Mouse (Mus musculus) midbrain, embryonic 13.5 days (tissue): Measurements from ENCODE around the gene Prpf40b. TPM values are rescaled to one million over a fixed set of nuclear protein-coding genes. Genes with fewer than 3 reads are reported as not detected.

Source experiments
- ATAC-seq: fragments of 200-750 bp; cut with Nextera tagmentation; 2 replicates; pipeline ENCODE4 v1.8.0; 2017; ENCODE audit warnings: mild to moderate bottlenecking, moderate TSS enrichment, moderate library complexity
- H3K27ac ChIP-seq: fragments of 300-500 bp; sonication (generic); 2 replicates; pipeline ENCODE4 v1.5.1; 2015; ENCODE audit warnings: inconsistent platforms, mild to moderate bottlenecking, moderate library complexity
- H3K27me3 ChIP-seq: fragments of 300-500 bp; sonication (generic); 2 replicates; pipeline ENCODE4 v1.6.1; 2015; ENCODE audit warnings: mild to moderate bottlenecking, inconsistent platforms
- H3K36me3 ChIP-seq: fragments of 300-500 bp; sonication (generic); 2 replicates; pipeline ENCODE4 v1.6.1; 2015; ENCODE audit warnings: mild to moderate bottlenecking, inconsistent platforms
- H3K4me1 ChIP-seq: fragments of 300-500 bp; sonication (generic); replicated peaks from 2 replicates; pipeline ENCODE4 v1.6.1; 2015; ENCODE audit warnings: inconsistent platforms
- H3K4me2 ChIP-seq: fragments of 300-500 bp; sonication (generic); replicated peaks from 2 replicates; pipeline ENCODE4 v1.6.1; 2015; ENCODE audit warnings: moderate library complexity, mild to moderate bottlenecking, inconsistent platforms
- H3K4me3 ChIP-seq: fragments of 300-500 bp; sonication (generic); replicated peaks from 2 replicates; pipeline ENCODE4 v1.5.1; 2015; ENCODE audit warnings: mild to moderate bottlenecking, inconsistent platforms
- H3K9ac ChIP-seq: fragments of 300-500 bp; sonication (generic); replicated peaks from 2 replicates; pipeline ENCODE4 v1.6.1; 2015; ENCODE audit warnings: mild to moderate bottlenecking, inconsistent platforms
- H3K9me3 ChIP-seq: fragments of 300-500 bp; sonication (generic); 2 replicates; pipeline ENCODE4 v1.6.1; 2016; ENCODE audit warnings: mild to moderate bottlenecking, inconsistent platforms
- WGBS: fragments of 180-500 bp; shearing (Covaris S2); methylation state at CpG from one replicate; pipeline ENCODE4 v1.1.7; 2015; 5-methylcytosine and 5-hydroxymethylcytosine counted together
- polyA plus RNA-seq: library from polyadenylated mRNA; unstranded; fragments of >200 nt; fragmentation: Nextera tagmentation; extraction: Ambion mirVana; gene quantifications from 2 replicates; pipeline ENCODE4 v1.2.1, GENCODE M21; 2015

Gene Prpf40b
- polyA plus RNA-seq, 1 experiment from 2014 or later: 125 TPM

GRCm38 (mm10) chr15:99295484-99295981 lies 646 bp downstream of the Prpf40b start, which contains the start of gene Fam186b:
Fam186b (minus strand) TSS chr15:99295888.
- Histone ChIP-seq H3K27ac (peak within 1 kb of the TSS; percentile 91), H3K36me3 (0 out of 2 replicates have a peak, but pooled peaks cover 3% of the 10 kb centered on the region), H3K9me3 (no peaks in the 10 kb centered on the region), H3K9ac (peak within 1 kb of the TSS; percentile 83), H3K4me2 (peak within 1 kb of the TSS; percentile 71), H3K4me3 (peak within 1 kb of the TSS; percentile 67), H3K4me1 (peaks cover 23% of the 10 kb centered on the region), H3K27me3 (no peaks in the 10 kb centered on the region)
- WGBS: 2% methylated on average over 13 of the region's 17 CpGs
- peak; percentile 74 for ATAC-seq

- Histone ChIP-seq H3K4me2 (peak overlapping the region; percentile 71), H3K9ac (peak overlapping the region; percentile 83), H3K4me3 (peak overlapping the region; percentile 67), H3K9me3 (no peaks in the 10 kb centered on the region), H3K27me3 (no peaks in the 10 kb centered on the region), H3K36me3 (0 out of 2 replicates have a peak, but pooled peaks cover 4% of the 10 kb centered on the region), H3K27ac (0 out of 2 replicates have a peak overlapping the region, but pooled peaks have one; percentile 15), H3K4me1 (peaks cover 23% of the 10 kb centered on the region)
- ATAC-seq: no peak
- WGBS: 40% methylated on average over 5 of the region's 5 CpGs
Measured at GRCm38 (mm10) chr15:99296213-99296612, 1.3 kb downstream of the Prpf40b start.

- Histone ChIP-seq H3K4me2 (no peak overlapping the region), H3K27me3 (no peaks in the 10 kb centered on the region), H3K9me3 (no peaks in the 10 kb centered on the region), H3K4me1 (no peaks in the 10 kb centered on the region), H3K4me3 (no peak overlapping the region), H3K36me3 (peaks cover 93% of the 10 kb centered on the region), H3K9ac (no peak overlapping the region), H3K27ac (no peak overlapping the region)
- WGBS: 89% methylated on average over 9 of the region's 9 CpGs
- no peak for ATAC-seq
Measured at GRCm38 (mm10) chr15:99307476-99307875, 12.6 kb downstream of the Prpf40b start.

GRCm38 (mm10) chr15:99309549-99309948 lies 14.7 kb downstream of the Prpf40b start:
- no peaks in the 10 kb centered on the region for H3K9me3 ChIP-seq
- peaks cover 98% of the 10 kb centered on the region for H3K36me3 ChIP-seq
- H3K27ac ChIP-seq: no peak overlapping the region
- 92% methylated on average over 9 of the region's 9 CpGs for WGBS
- no peak overlapping the region for H3K9ac ChIP-seq
- H3K4me1 ChIP-seq: no peaks in the 10 kb centered on the region
- H3K4me3 ChIP-seq: no peak overlapping the region
- no peaks in the 10 kb centered on the region for H3K27me3 ChIP-seq
- H3K4me2 ChIP-seq: no peak overlapping the region
- no peak for ATAC-seq

GRCm38 (mm10) chr15:99310617-99311016 lies 15.7 kb downstream of the Prpf40b start:
- H3K4me3 ChIP-seq: no peak overlapping the region
- H3K4me2 ChIP-seq: no peak overlapping the region
- no peaks in the 10 kb centered on the region for H3K4me1 ChIP-seq
- H3K27me3 ChIP-seq: no peaks in the 10 kb centered on the region
- WGBS: 94% methylated on average over 5 of the region's 5 CpGs
- H3K27ac ChIP-seq: no peak overlapping the region
- ATAC-seq: no peak
- H3K9ac ChIP-seq: no peak overlapping the region
- peaks cover 98% of the 10 kb centered on the region for H3K36me3 ChIP-seq
- no peaks in the 10 kb centered on the region for H3K9me3 ChIP-seq

GRCm38 (mm10) chr15:99314891-99315290 lies 20.0 kb downstream of the Prpf40b start:
- ATAC-seq: no peak
- H3K9ac ChIP-seq: 0 out of 2 replicates have a peak overlapping the region, but pooled peaks have one; percentile 4
- peaks cover 95% of the 10 kb centered on the region for H3K36me3 ChIP-seq
- H3K4me1 ChIP-seq: no peaks in the 10 kb centered on the region
- no peaks in the 10 kb centered on the region for H3K27me3 ChIP-seq
- peak overlapping the region; percentile 3; the same call in 1 of the 2 replicates for H3K27ac ChIP-seq
- no peak overlapping the region for H3K4me2 ChIP-seq
- H3K9me3 ChIP-seq: no peaks in the 10 kb centered on the region
- WGBS: 90% methylated on average over 16 of the region's 16 CpGs
- H3K4me3 ChIP-seq: no peak overlapping the region

- H3K27me3 ChIP-seq: no peaks in the 10 kb centered on the region
- ATAC-seq: peak; percentile 69
- peaks cover 96% of the 10 kb centered on the region for H3K36me3 ChIP-seq
- H3K4me3 ChIP-seq: no peak overlapping the region
- no peak overlapping the region for H3K4me2 ChIP-seq
- no peaks in the 10 kb centered on the region for H3K4me1 ChIP-seq
- WGBS: 80% methylated on average over 16 of the region's 16 CpGs
- H3K27ac ChIP-seq: peak overlapping the region; percentile 88
- H3K9me3 ChIP-seq: no peaks in the 10 kb centered on the region
- peak overlapping the region; percentile 54 for H3K9ac ChIP-seq
Measured at GRCm38 (mm10) chr15:99316314-99317266, 21.7 kb downstream of the Prpf40b start.

GRCm38 (mm10) chr15:99317267-99317651 lies 22.4 kb downstream of the Prpf40b start:
- no peaks in the 10 kb centered on the region for H3K27me3 ChIP-seq
- H3K4me2 ChIP-seq: no peak overlapping the region
- H3K9me3 ChIP-seq: no peaks in the 10 kb centered on the region
- no peak overlapping the region for H3K4me3 ChIP-seq
- H3K27ac ChIP-seq: peak overlapping the region; percentile 88
- H3K36me3 ChIP-seq: peaks cover 96% of the 10 kb centered on the region
- peak; percentile 34 for ATAC-seq
- no peak overlapping the region for H3K9ac ChIP-seq
- H3K4me1 ChIP-seq: no peaks in the 10 kb centered on the region
- WGBS: 82% methylated on average over 2 of the region's 2 CpGs

- 86% methylated on average over 6 of the region's 6 CpGs for WGBS
- H3K4me1 ChIP-seq: no peaks in the 10 kb centered on the region
- H3K4me3 ChIP-seq: no peak overlapping the region
- ATAC-seq: no peak
- H3K9ac ChIP-seq: 0 out of 2 replicates have a peak overlapping the region, but pooled peaks have one; percentile 10
- H3K36me3 ChIP-seq: peaks cover 97% of the 10 kb centered on the region
- H3K27ac ChIP-seq: peak overlapping the region; percentile 35; the same call in 1 of the 2 replicates
- no peaks in the 10 kb centered on the region for H3K9me3 ChIP-seq
- H3K27me3 ChIP-seq: no peaks in the 10 kb centered on the region
- H3K4me2 ChIP-seq: no peak overlapping the region
Measured at GRCm38 (mm10) chr15:99318071-99318470, 23.2 kb downstream of the Prpf40b start.

- Histone ChIP-seq H3K27me3 (no peaks in the 10 kb centered on the region), H3K9me3 (no peaks in the 10 kb centered on the region), H3K4me3 (no peak overlapping the region), H3K9ac (no peak overlapping the region), H3K4me2 (no peak overlapping the region), H3K36me3 (peaks cover 97% of the 10 kb centered on the region), H3K4me1 (no peaks in the 10 kb centered on the region), H3K27ac (no peak overlapping the region)
- 86% methylated on average over 14 of the region's 14 CpGs for WGBS
- no peak for ATAC-seq
Measured at GRCm38 (mm10) chr15:99318861-99319410, 24.0 kb downstream of the Prpf40b start.

- Histone ChIP-seq H3K27ac (no peak overlapping the region), H3K4me1 (no peaks in the 10 kb centered on the region), H3K9ac (no peak overlapping the region), H3K4me3 (no peak overlapping the region), H3K27me3 (no peaks in the 10 kb centered on the region), H3K36me3 (peaks cover 93% of the 10 kb centered on the region), H3K9me3 (no peaks in the 10 kb centered on the region), H3K4me2 (no peak overlapping the region)
- no peak for ATAC-seq
- 80% methylated on average over 3 of the region's 3 CpGs for WGBS
Measured at GRCm38 (mm10) chr15:99319411-99319871, 24.6 kb downstream of the Prpf40b start.

GRCm38 (mm10) chr15:99320168-99320674 lies 25.3 kb downstream of the Prpf40b start:
- no peak for ATAC-seq
- WGBS: 82% methylated on average over 10 of the region's 10 CpGs
- Histone ChIP-seq H3K4me2 (no peak overlapping the region), H3K9ac (no peak overlapping the region), H3K4me1 (no peaks in the 10 kb centered on the region), H3K27ac (no peak overlapping the region), H3K4me3 (no peak overlapping the region), H3K36me3 (peaks cover 93% of the 10 kb centered on the region), H3K27me3 (no peaks in the 10 kb centered on the region), H3K9me3 (no peaks in the 10 kb centered on the region)
